ENCODE assay signal across 13 mouse cellular contexts in the genomic region with DNA sequence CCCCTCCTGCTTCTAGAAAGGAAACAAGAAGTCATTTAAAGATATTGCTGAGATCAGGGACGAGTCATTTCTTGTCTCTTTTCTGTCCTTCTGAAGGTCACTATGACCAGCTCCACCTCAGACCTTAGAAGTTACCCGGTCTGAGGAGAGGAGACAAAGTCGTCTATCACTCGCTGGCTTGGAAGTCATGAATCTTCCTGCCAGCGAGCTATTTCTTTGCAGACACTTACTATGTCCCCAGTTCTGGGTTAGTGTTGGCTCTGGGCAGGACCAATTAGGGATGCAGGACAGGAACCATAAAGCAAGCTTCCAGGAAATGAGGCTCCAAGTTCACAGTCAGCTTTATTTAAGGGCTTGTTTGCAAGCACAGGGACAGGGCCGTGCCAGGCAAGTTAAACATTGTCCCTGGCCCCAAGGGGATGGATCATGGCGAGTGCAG. TPM values are rescaled to one million over a fixed set of nuclear protein-coding genes. Genes with fewer than 3 reads are reported as not detected.
DNase-seq lines count a peak whose midpoint lies in the region; ATAC-seq lines count a peak whose summit lies in the region.
"Had no signal": no experiment of that assay in that cellular context is flagged by ENCODE, and none has a peak within 500 bp of the region (broad histone marks: within the 10 kb centered on the region; RNA-seq: fewer than 3 reads in every experiment).

No protein-coding gene starts in this region.

- peak overlapping the region; percentile 25; the same call in 1 of the 2 replicates for H3K27ac ChIP-seq in hindbrain, embryonic 15.5 days (replicated peaks)
- no peak overlapping the region for H3K27ac ChIP-seq in hindbrain, embryonic 14.5 days
- no peak overlapping the region for H3K27ac ChIP-seq in midbrain, embryonic 10.5 days (replicated peaks)
- H3K27ac ChIP-seq: hindbrain, embryonic 13.5 days; midbrain, embryonic 12.5 days; neural tube, embryonic 13.5 days had no signal

- no peak overlapping the region for H3K4me2 ChIP-seq in hindbrain, embryonic 15.5 days
- no peak overlapping the region for H3K4me2 ChIP-seq in hindbrain, embryonic 14.5 days (replicated peaks)
- H3K4me2 ChIP-seq: hindbrain, embryonic 13.5 days; midbrain, embryonic 12.5 days; neural tube, embryonic 13.5 days had no signal

- peak; percentile 52 for DNase-seq in adrenal gland, adult 2 months
- no peak for DNase-seq in adrenal gland, postnatal 14 days
- no peak for DNase-seq in hindbrain, embryonic 14.5 days (ENCODE audit: low spot score)
- DNase-seq in 416B (ENCODE audit: low read depth): peak; percentile 42
- peak; percentile 53 for DNase-seq in kidney, postnatal 14 days
- no peak for DNase-seq in MN1 (ENCODE audit: low spot score)
- no peak for DNase-seq in midbrain, embryonic 10.5 days (ENCODE audit: low spot score)
- DNase-seq: lung, adult 18-20 months; right cerebral cortex, postnatal 14 days had no signal

- WGBS in hindbrain, embryonic 15.5 days: 80% methylated on average over 7 of the region's 7 CpGs
- 73% methylated on average over 7 of the region's 7 CpGs for WGBS in hindbrain, embryonic 14.5 days
- WGBS in midbrain, embryonic 10.5 days: 86% methylated on average over 7 of the region's 7 CpGs

- H3K36me3 ChIP-seq in hindbrain, embryonic 15.5 days: no peaks in the 10 kb centered on the region
- no peaks in the 10 kb centered on the region for H3K36me3 ChIP-seq in hindbrain, embryonic 14.5 days (replicated peaks; ENCODE audit: control insufficient read depth, insufficient read depth)
- no peaks in the 10 kb centered on the region for H3K36me3 ChIP-seq in midbrain, embryonic 10.5 days
- H3K36me3 ChIP-seq: hindbrain, embryonic 13.5 days; midbrain, embryonic 12.5 days; neural tube, embryonic 13.5 days had no signal

- H3K27me3 ChIP-seq in hindbrain, embryonic 15.5 days: no peaks in the 10 kb centered on the region
- no peaks in the 10 kb centered on the region for H3K27me3 ChIP-seq in hindbrain, embryonic 14.5 days (ENCODE audit: control insufficient read depth, insufficient read depth, low read length)
- H3K27me3 ChIP-seq in midbrain, embryonic 10.5 days (ENCODE audit: low read depth, poor library complexity, severe bottlenecking): no peaks in the 10 kb centered on the region
- H3K27me3 ChIP-seq: hindbrain, embryonic 13.5 days; midbrain, embryonic 12.5 days; neural tube, embryonic 13.5 days had no signal

- H3K4me1 ChIP-seq in hindbrain, embryonic 15.5 days (replicated peaks): peaks cover under 1% of the 10 kb centered on the region; the same call in 1 of the 2 replicates
- no peaks in the 10 kb centered on the region for H3K4me1 ChIP-seq in hindbrain, embryonic 14.5 days (replicated peaks; ENCODE audit: control insufficient read depth, insufficient read depth, low read length)
- H3K4me1 ChIP-seq in midbrain, embryonic 10.5 days: peaks cover 2% of the 10 kb centered on the region; the same call in 1 of the 2 replicates
- H3K4me1 ChIP-seq: midbrain, embryonic 12.5 days had no signal

- no peaks in the 10 kb centered on the region for H3K9me3 ChIP-seq in hindbrain, embryonic 15.5 days
- no peaks in the 10 kb centered on the region for H3K9me3 ChIP-seq in hindbrain, embryonic 14.5 days (ENCODE audit: control insufficient read depth, low read length)
- H3K9me3 ChIP-seq in midbrain, embryonic 10.5 days (replicated peaks): no peaks in the 10 kb centered on the region
- H3K9me3 ChIP-seq: hindbrain, embryonic 13.5 days; midbrain, embryonic 12.5 days; neural tube, embryonic 13.5 days had no signal

- no peak overlapping the region for H3K4me3 ChIP-seq in hindbrain, embryonic 15.5 days
- no peak overlapping the region for H3K4me3 ChIP-seq in hindbrain, embryonic 14.5 days (replicated peaks; ENCODE audit: low read length)
- no peak overlapping the region for H3K4me3 ChIP-seq in midbrain, embryonic 10.5 days
- H3K4me3 ChIP-seq: hindbrain, embryonic 13.5 days; midbrain, embryonic 12.5 days; neural tube, embryonic 13.5 days had no signal

- H3K9ac ChIP-seq in hindbrain, embryonic 15.5 days: no peak overlapping the region
- H3K9ac ChIP-seq in hindbrain, embryonic 14.5 days: no peak overlapping the region
- H3K9ac ChIP-seq: hindbrain, embryonic 13.5 days; midbrain, embryonic 12.5 days; neural tube, embryonic 13.5 days had no signal

- ATAC-seq in hindbrain, embryonic 15.5 days (ENCODE audit: low FRiP score, low read depth): no peak
- no peak for ATAC-seq in hindbrain, embryonic 14.5 days (ENCODE audit: low FRiP score)

RNA-seq across cellular contexts. Expression of a gene that starts 27.6 kb away (rescaled TPM):
- 10 to 100 TPM; 45.6 to 76.4 TPM for total RNA-seq in adrenal gland, adult 2 months (2021)
- 22.6 and 25.3 TPM in 2 replicates for polyA plus RNA-seq in adrenal gland, adult 2 months (2012; rRNA removed)
- total RNA-seq in adrenal gland, postnatal 14 days (2021): 63.9 and 71.4 TPM in 2 replicates
- 3.5 and 3.7 TPM in 2 replicates for polyA plus RNA-seq in hindbrain, embryonic 15.5 days (2015; fragmentation: Nextera tagmentation; extraction: Ambion mirVana)
- 2.7 and 3.0 TPM in 2 replicates for polyA plus RNA-seq in hindbrain, embryonic 14.5 days (2014; fragmentation: Nextera tagmentation; extraction: Ambion mirVana)
- 2.2 and 2.8 TPM in 2 replicates for polyA plus RNA-seq in midbrain, embryonic 10.5 days (2016; fragmentation: Nextera tagmentation; extraction: Ambion mirVana)

Comparison
In these comparisons a context has a peak if more than half of its experiments do, and no peak if none do; other contexts are left out.
1. DNase-seq: peak in adrenal gland, adult 2 months (single experiment), 416B (single experiment) and kidney, postnatal 14 days (single experiment); none in adrenal gland, postnatal 14 days (single experiment), hindbrain, embryonic 14.5 days (single experiment), MN1 (single experiment) and midbrain, embryonic 10.5 days (single experiment).